Mouse (Mus musculus) lung, postnatal 0 days (tissue): ENCODE measurements around the gene Hnrnpdl.

Experiments
- CTCF ChIP-seq: IDR thresholded peaks from 2 replicates; pipeline ENCODE4 v1.5.1; 2016; ENCODE audit warnings: antibody characterized with exemption, mild to moderate bottlenecking
- EP300 ChIP-seq: IDR thresholded peaks from 2 replicates; pipeline ENCODE4 v1.6.1; 2016; ENCODE audit warnings: antibody characterized with exemption, mild to moderate bottlenecking, control low read depth

DNA sequence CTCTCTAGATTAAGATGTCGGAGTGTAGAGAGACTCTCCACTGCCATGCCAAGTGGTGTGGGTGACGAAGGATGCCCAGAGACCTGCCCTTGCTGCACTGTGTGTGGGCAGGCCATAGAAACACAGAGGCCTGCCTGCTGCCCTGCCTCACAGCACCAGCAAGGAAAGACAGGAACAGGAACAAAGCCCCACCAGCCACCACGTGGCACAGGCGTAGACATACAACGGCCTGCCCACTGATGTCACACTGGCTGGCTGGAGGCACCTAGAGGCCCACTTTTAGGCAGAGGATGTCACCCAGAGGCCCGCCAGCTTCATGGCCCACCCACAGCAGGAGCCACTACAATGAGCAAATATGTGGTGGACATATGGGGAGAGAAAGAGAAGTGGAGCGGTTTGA is 39.4 kb downstream of the Hnrnpdl start:
- no peak for TF ChIP-seq CTCF
- no peak for TF ChIP-seq EP300
